Comparison of ENCODE assay signal across 19 mouse cellular contexts in the genomic region with DNA sequence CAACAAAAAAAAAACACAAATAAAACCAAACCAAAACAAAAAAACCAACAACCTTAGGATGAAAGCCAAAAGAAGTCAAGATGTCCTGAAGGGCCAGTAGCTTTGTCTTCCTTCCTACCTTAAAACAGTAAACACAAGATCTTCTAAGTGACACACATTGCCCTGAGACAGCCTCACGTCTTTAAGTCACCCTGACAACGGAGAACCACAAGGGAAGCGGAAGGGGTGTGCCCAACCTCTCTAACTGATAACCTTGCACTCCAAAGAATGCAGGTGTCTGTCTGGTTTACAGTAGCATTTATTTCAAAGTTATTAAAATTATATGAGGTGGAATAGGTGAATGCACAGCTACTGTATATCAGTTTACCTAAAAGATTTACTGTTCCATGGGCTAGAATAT.
DNase-seq lines count a peak whose midpoint lies in the region; ATAC-seq lines count a peak whose summit lies in the region.
"Had no signal": no experiment of that assay in that cellular context is flagged by ENCODE, and none has a peak within 500 bp of the region (broad histone marks: within the 10 kb centered on the region; RNA-seq: fewer than 3 reads in every experiment).

No protein-coding gene starts in this region.

- H3K9ac ChIP-seq in heart, embryonic 12.5 days: no peak overlapping the region
- no peak overlapping the region for H3K9ac ChIP-seq in heart, embryonic 11.5 days (ENCODE audit: low read depth, low read length)
- H3K9ac ChIP-seq in intestine, embryonic 16.5 days (ENCODE audit: low read depth, low read length): no peak overlapping the region
- H3K9ac ChIP-seq: embryonic facial prominence, embryonic 13.5 days; forebrain, postnatal 0 days; heart, embryonic 15.5 days; intestine, embryonic 15.5 days; kidney, embryonic 15.5 days had no signal

- H3K4me3 ChIP-seq in heart, embryonic 12.5 days: no peak overlapping the region
- H3K4me3 ChIP-seq in heart, embryonic 11.5 days (ENCODE audit: low read depth, low read length): no peak overlapping the region
- no peak overlapping the region for H3K4me3 ChIP-seq in intestine, embryonic 16.5 days (ENCODE audit: low read length)
- H3K4me3 ChIP-seq: embryonic facial prominence, embryonic 13.5 days; heart, embryonic 15.5 days; intestine, embryonic 15.5 days; kidney, embryonic 15.5 days had no signal

- 75% methylated on average over 3 of the region's 3 CpGs for WGBS in heart, embryonic 12.5 days
- 79% methylated on average over 3 of the region's 3 CpGs for WGBS in heart, embryonic 11.5 days (ENCODE audit: insufficient replicate concordance)
- WGBS in intestine, embryonic 16.5 days: 77% methylated on average over 3 of the region's 3 CpGs

- H3K36me3 ChIP-seq in heart, embryonic 12.5 days: no peaks in the 10 kb centered on the region
- H3K36me3 ChIP-seq in heart, embryonic 11.5 days (ENCODE audit: control insufficient read depth, insufficient read depth, low read length): no peaks in the 10 kb centered on the region
- H3K36me3 ChIP-seq in intestine, embryonic 16.5 days (ENCODE audit: control insufficient read depth, insufficient read depth, low read length): no peaks in the 10 kb centered on the region
- H3K36me3 ChIP-seq: embryonic facial prominence, embryonic 13.5 days; heart, embryonic 15.5 days; intestine, embryonic 15.5 days; kidney, embryonic 15.5 days had no signal

- H3K27me3 ChIP-seq in heart, embryonic 12.5 days (replicated peaks): no peaks in the 10 kb centered on the region
- no peaks in the 10 kb centered on the region for H3K27me3 ChIP-seq in heart, embryonic 11.5 days (ENCODE audit: control insufficient read depth, insufficient read depth, low read length)
- H3K27me3 ChIP-seq in intestine, embryonic 16.5 days (replicated peaks; ENCODE audit: control insufficient read depth, insufficient read depth, low read length): no peaks in the 10 kb centered on the region
- H3K27me3 ChIP-seq: embryonic facial prominence, embryonic 13.5 days; heart, embryonic 15.5 days; intestine, embryonic 15.5 days; kidney, embryonic 15.5 days had no signal

- peaks cover 3% of the 10 kb centered on the region; the same call in 1 of the 2 replicates for H3K9me3 ChIP-seq in heart, embryonic 12.5 days (replicated peaks)
- no peaks in the 10 kb centered on the region for H3K9me3 ChIP-seq in heart, embryonic 11.5 days (replicated peaks; ENCODE audit: control insufficient read depth, low read length)
- no peaks in the 10 kb centered on the region for H3K9me3 ChIP-seq in intestine, embryonic 16.5 days (ENCODE audit: control insufficient read depth, low read length)
- H3K9me3 ChIP-seq: embryonic facial prominence, embryonic 13.5 days; heart, embryonic 15.5 days; intestine, embryonic 15.5 days; kidney, embryonic 15.5 days had no signal

- no peak overlapping the region for H3K27ac ChIP-seq in heart, embryonic 12.5 days (ENCODE audit: poor library complexity, severe bottlenecking)
- H3K27ac ChIP-seq in heart, embryonic 11.5 days (ENCODE audit: low read depth, low read length): no peak overlapping the region
- H3K27ac ChIP-seq in intestine, embryonic 16.5 days (ENCODE audit: low read length): no peak overlapping the region
- H3K27ac ChIP-seq: embryonic facial prominence, embryonic 13.5 days; heart, embryonic 15.5 days; intestine, embryonic 15.5 days; kidney, embryonic 15.5 days had no signal

- peaks cover 8% of the 10 kb centered on the region for H3K4me1 ChIP-seq in heart, embryonic 12.5 days (replicated peaks)
- 0 out of 2 replicates have a peak, but pooled peaks cover 3% of the 10 kb centered on the region for H3K4me1 ChIP-seq in heart, embryonic 11.5 days (ENCODE audit: control insufficient read depth, insufficient read depth, low read length)
- no peaks in the 10 kb centered on the region for H3K4me1 ChIP-seq in intestine, embryonic 16.5 days (ENCODE audit: control insufficient read depth, insufficient read depth, low read length)
- H3K4me1 ChIP-seq: embryonic facial prominence, embryonic 13.5 days; intestine, embryonic 15.5 days; kidney, embryonic 15.5 days had no signal

- no peak overlapping the region for H3K4me2 ChIP-seq in heart, embryonic 12.5 days
- no peak overlapping the region for H3K4me2 ChIP-seq in heart, embryonic 11.5 days
- H3K4me2 ChIP-seq in intestine, embryonic 16.5 days (ENCODE audit: low read depth, low read length): no peak overlapping the region
- H3K4me2 ChIP-seq: embryonic facial prominence, embryonic 13.5 days; heart, embryonic 15.5 days; intestine, embryonic 15.5 days; kidney, embryonic 15.5 days had no signal

- DNase-seq in heart, adult 11 months: peak; percentile 29
- peak; percentile 69 to 79 for DNase-seq in thymus, postnatal 36 days
- no peak for DNase-seq in testis, postnatal 10 days (ENCODE audit: low spot score)
- DNase-seq: adrenal gland, adult 8-10 months; cerebellum, adult 11 months; forebrain, postnatal 0 days; left cerebral cortex, postnatal 4 days; lung, adult 18-20 months; lung, postnatal 4 days; midbrain, embryonic 14.5 days had no signal

- no peak for ATAC-seq in heart, embryonic 12.5 days (ENCODE audit: insufficient number of reproducible peaks, low FRiP score)
- ATAC-seq in activated CD4-positive, CD25-positive, alpha-beta regulatory T cell, adult 4 months: peak; percentile 99
- ATAC-seq in neutrophil, adult 5-6 weeks (ENCODE audit: extremely low read depth, insufficient number of reproducible peaks, low FRiP score, poor library complexity, severe bottlenecking): peak; percentile 63; the same call in 1 of the 2 replicates
- no peak for ATAC-seq in heart, embryonic 11.5 days (replicated peaks; ENCODE audit: insufficient number of reproducible peaks, low FRiP score, low TSS enrichment)
- ATAC-seq in intestine, embryonic 16.5 days: no peak
- ATAC-seq: forebrain, postnatal 0 days; intestine, embryonic 15.5 days had no signal

Comparison
In these comparisons a context has a peak if more than half of its experiments do, and no peak if none do; other contexts are left out.
1. ATAC-seq: peak in activated CD4-positive, CD25-positive, alpha-beta regulatory T cell, adult 4 months (single experiment) and neutrophil, adult 5-6 weeks (single experiment); none in heart, embryonic 12.5 days (single experiment), heart, embryonic 11.5 days (single experiment) and intestine, embryonic 16.5 days (single experiment).